ENCODE assay signal across 11 mouse cellular contexts in genomic region chr2:164018910-164019309, GRCm38 (mm10). TPM values are rescaled to one million over a fixed set of nuclear protein-coding genes. Genes with fewer than 3 reads are reported as not detected.
DNase-seq lines count a peak whose midpoint lies in the region; ATAC-seq and TF ChIP-seq lines count a peak whose summit lies in the region.
"Had no signal": no experiment of that assay in that cellular context is flagged by ENCODE, and none has a peak within 500 bp of the region (broad histone marks: within the 10 kb centered on the region; RNA-seq: fewer than 3 reads in every experiment).

No protein-coding gene starts in this region.

- no peak for DNase-seq in frontal cortex, postnatal 14 days (ENCODE audit: low spot score in 2 of 2)
- no peak for DNase-seq in liver, postnatal 0 days
- no peak for DNase-seq in liver
- peak; percentile 23 for DNase-seq in retina, postnatal 1 day
- DNase-seq in adrenal gland, postnatal 14 days: no peak
- no peak for DNase-seq in spleen, adult 12 weeks (ENCODE audit: low spot score)
- DNase-seq: right cerebral cortex, postnatal 25 days had no signal

- TF ChIP-seq EP300 in liver, postnatal 0 days (IDR thresholded peaks at IDR 0.05; ENCODE audit: low read depth): no peak

- no peak overlapping the region for H3K9ac ChIP-seq in liver, postnatal 0 days (replicated peaks)
- H3K9ac ChIP-seq: stomach, embryonic 15.5 days had no signal

- 82% methylated on average over 3 of the region's 3 CpGs for WGBS in liver, postnatal 0 days (ENCODE audit: insufficient replicate concordance)

- H3K4me1 ChIP-seq in liver, postnatal 0 days (ENCODE audit: insufficient read depth): no peaks in the 10 kb centered on the region; the same call in 1 of the 2 replicates
- H3K4me1 ChIP-seq: stomach, embryonic 15.5 days had no signal

- H3K4me2 ChIP-seq in liver, postnatal 0 days (ENCODE audit: low read depth, low read length): no peak overlapping the region
- H3K4me2 ChIP-seq: stomach, embryonic 15.5 days had no signal

- H3K9me3 ChIP-seq in liver, postnatal 0 days (ENCODE audit: low read length): no peaks in the 10 kb centered on the region
- H3K9me3 ChIP-seq: stomach, embryonic 15.5 days had no signal

- peak; percentile 45; the same call in 1 of the 2 replicates for TF ChIP-seq CTCF in liver, postnatal 0 days (IDR thresholded peaks at IDR 0.05; ENCODE audit: low read depth)

- no peak overlapping the region for H3K27ac ChIP-seq in liver, postnatal 0 days (ENCODE audit: low read depth)
- H3K27ac ChIP-seq: macrophage; stomach, embryonic 15.5 days had no signal

- no peaks in the 10 kb centered on the region for H3K27me3 ChIP-seq in liver, postnatal 0 days (ENCODE audit: insufficient read depth, low read length)
- H3K27me3 ChIP-seq: stomach, embryonic 15.5 days had no signal

- ATAC-seq in frontal cortex, adult (ENCODE audit: low TSS enrichment): peak; percentile 54; the same call in 1 of the 2 replicates
- peak; percentile 15; the same call in 1 of the 2 replicates for ATAC-seq in liver, postnatal 0 days
- ATAC-seq in common myeloid progenitor, adult 5-6 weeks (replicated peaks; ENCODE audit: low read depth, poor library complexity, severe bottlenecking): peak; percentile 50; the same call in 1 of the 2 replicates

- no peak overlapping the region for H3K4me3 ChIP-seq in liver, postnatal 0 days (ENCODE audit: low read depth, low read length)
- H3K4me3 ChIP-seq: stomach, embryonic 15.5 days had no signal

- peaks cover 54% of the 10 kb centered on the region for H3K36me3 ChIP-seq in liver, postnatal 0 days (replicated peaks; ENCODE audit: insufficient read depth, low read length)

RNA-seq across cellular contexts. Expression of gene Pabpc1l, which starts 6.3 kb away (rescaled TPM):
- 0.46 and 0.63 TPM in 2 replicates for polyA plus RNA-seq in liver, postnatal 0 days (2015; fragmentation: Nextera tagmentation; extraction: Ambion mirVana)
- 0.37 TPM in 1 of 2 replicates, not detected in the other for total RNA-seq in common myeloid progenitor, adult 5-6 weeks (2017)
- total RNA-seq in adrenal gland, postnatal 14 days (2021): 1.0 and 2.9 TPM in 2 replicates
- polyA plus RNA-seq: macrophage had no signal

RNA-seq across cellular contexts. Expression of gene Ywhab, which starts 24.1 kb away (rescaled TPM):
- polyA plus RNA-seq in liver, postnatal 0 days (2015; fragmentation: Nextera tagmentation; extraction: Ambion mirVana): 81.1 and 85.8 TPM in 2 replicates
- total RNA-seq in common myeloid progenitor, adult 5-6 weeks (2017): 79.0 and 109 TPM in 2 replicates
- total RNA-seq in adrenal gland, postnatal 14 days (2021): 244 and 254 TPM in 2 replicates

RNA-seq across cellular contexts. Expression of gene Stk4, which starts 51.2 kb away (rescaled TPM):
- 9.8 and 10.8 TPM in 2 replicates for polyA plus RNA-seq in liver, postnatal 0 days (2015; fragmentation: Nextera tagmentation; extraction: Ambion mirVana)
- total RNA-seq in common myeloid progenitor, adult 5-6 weeks (2017): 132 and 208 TPM in 2 replicates
- 28.6 and 36.1 TPM in 2 replicates for total RNA-seq in adrenal gland, postnatal 14 days (2021)

RNA-seq across cellular contexts. Expression of gene Tomm34, which starts 52.1 kb away (rescaled TPM):
- 11.6 and 13.3 TPM in 2 replicates for polyA plus RNA-seq in liver, postnatal 0 days (2015; fragmentation: Nextera tagmentation; extraction: Ambion mirVana)
- 35.7 and 40.4 TPM in 2 replicates for total RNA-seq in common myeloid progenitor, adult 5-6 weeks (2017)
- total RNA-seq in adrenal gland, postnatal 14 days (2021): 28.9 and 32.2 TPM in 2 replicates
